Mouse (Mus musculus): Measurements from ENCODE around the gene Stx18. TPM values are rescaled to one million over a fixed set of nuclear protein-coding genes. Genes with fewer than 3 reads are reported as not detected.
A peak's percentile ranks its signal among the peaks of the same experiment; 100 is the strongest.

Gene Stx18
- 6.1 and 9.7 TPM in 2 replicates for polyA plus RNA-seq (2012; rRNA removed)

DNA sequence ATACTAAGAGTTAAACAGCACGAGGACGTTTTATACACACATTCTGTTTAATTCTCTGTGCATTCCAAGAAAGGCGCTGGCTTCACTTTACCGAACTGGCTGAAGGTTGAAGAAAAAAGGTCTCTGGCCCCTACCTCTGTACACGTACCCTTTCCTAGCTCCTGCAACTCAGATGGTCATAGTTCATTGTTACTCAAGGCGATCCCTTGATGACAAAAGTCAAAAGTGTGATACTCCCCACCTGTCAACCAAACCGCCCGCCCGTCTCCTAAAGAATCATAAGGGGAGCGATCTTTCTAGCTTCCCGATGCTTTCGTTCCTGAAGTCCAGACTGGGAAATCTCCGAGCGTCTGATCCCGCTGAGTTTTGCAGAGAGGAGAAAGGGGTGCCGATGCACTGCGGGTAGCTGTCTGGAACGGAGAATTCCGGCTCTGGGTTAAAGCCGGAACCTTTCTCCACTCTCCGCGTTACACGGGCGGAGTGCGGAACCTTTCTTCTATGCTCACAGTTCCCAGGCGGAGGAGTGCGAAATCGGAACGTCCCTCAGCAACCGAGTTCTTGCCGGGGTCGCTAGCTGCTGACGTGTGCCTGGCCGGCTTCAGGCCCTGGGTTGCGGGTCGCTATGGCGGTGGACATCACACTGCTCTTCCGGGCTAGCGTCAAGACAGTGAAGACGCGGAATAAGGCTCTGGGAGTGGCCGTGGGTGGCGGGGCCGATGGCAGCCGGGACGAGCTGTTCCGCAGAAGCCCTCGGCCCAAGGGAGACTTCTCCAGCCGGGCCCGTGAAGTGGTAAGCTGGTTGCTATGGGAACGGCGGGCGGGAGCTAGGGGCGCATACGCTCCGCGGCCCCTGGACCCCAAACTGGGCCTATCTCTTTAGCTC is at the start of gene Stx18:
Stx18 (plus strand) TSS at position 33 of the 883 bp plus-strand sequence.
- Histone ChIP-seq H3K27me3 (ENCODE audit: control insufficient read depth, insufficient read depth, low read length) (no peaks in the 10 kb centered on the region; the same call in 1 of the 2 replicates), H3K27ac (ENCODE audit: insufficient read depth, low read depth, low read length) (no peak within 1 kb of the TSS), H3K4me3 (ENCODE audit: low read depth, low read length) (peak within 1 kb of the TSS; percentile 97), H3K36me3 (ENCODE audit: control insufficient read depth, insufficient read depth, low read length) (no peaks in the 10 kb centered on the region), H3K4me1 (ENCODE audit: control insufficient read depth, insufficient read depth, insufficient read length, low read length) (no peaks in the 10 kb centered on the region; the same call in 1 of the 2 replicates)
- under 1% methylated on average over 57 of the region's 57 CpGs for WGBS
- TF ChIP-seq POLR2A (IDR thresholded peaks at IDR 0.05; ENCODE audit: low read depth, low read length) (peak; percentile 63; the same call in 1 of the 2 replicates), CTCF (IDR thresholded peaks at IDR 0.05; ENCODE audit: extremely low read depth, insufficient read length, insufficient replicate concordance, low read depth, low read length) (no peak)

DNA sequence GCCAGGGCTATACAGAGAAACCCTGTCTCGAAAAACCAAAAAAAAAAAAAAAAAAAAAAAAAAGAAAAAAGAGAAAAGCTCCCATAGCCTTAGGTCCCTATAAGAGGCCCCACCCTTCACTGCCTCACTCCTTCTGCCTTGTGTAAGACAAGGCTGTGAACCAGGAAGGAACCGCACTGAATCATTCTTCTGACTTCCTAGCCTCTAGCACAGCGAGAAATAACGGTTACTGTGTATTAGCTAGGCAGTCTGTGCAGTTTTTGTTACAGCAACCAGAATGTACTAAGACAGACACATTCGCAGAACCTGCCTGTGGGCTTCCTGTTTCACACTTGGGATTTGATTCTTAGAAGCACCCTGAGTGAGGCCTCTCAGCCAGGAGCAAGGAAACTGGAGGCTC is 46.2 kb upstream of the Stx18 start:
- H3K27me3 ChIP-seq (ENCODE audit: control insufficient read depth, insufficient read depth, low read length) = no peaks in the 10 kb centered on the region
- no peaks in the 10 kb centered on the region for H3K36me3 ChIP-seq (ENCODE audit: control insufficient read depth, insufficient read depth, low read length)
- no peak overlapping the region for H3K27ac ChIP-seq (ENCODE audit: insufficient read depth, low read depth, low read length)
- H3K4me3 ChIP-seq (ENCODE audit: low read depth, low read length) = no peak overlapping the region
- no peak for TF ChIP-seq CTCF (IDR thresholded peaks at IDR 0.05; ENCODE audit: extremely low read depth, insufficient read length, insufficient replicate concordance, low read depth, low read length)
- no peak for TF ChIP-seq POLR2A (IDR thresholded peaks at IDR 0.05; ENCODE audit: low read depth, low read length)
- 59% methylated on average over 5 of the region's 5 CpGs for WGBS
- H3K4me1 ChIP-seq (ENCODE audit: control insufficient read depth, insufficient read depth, insufficient read length, low read length) = no peaks in the 10 kb centered on the region

DNA sequence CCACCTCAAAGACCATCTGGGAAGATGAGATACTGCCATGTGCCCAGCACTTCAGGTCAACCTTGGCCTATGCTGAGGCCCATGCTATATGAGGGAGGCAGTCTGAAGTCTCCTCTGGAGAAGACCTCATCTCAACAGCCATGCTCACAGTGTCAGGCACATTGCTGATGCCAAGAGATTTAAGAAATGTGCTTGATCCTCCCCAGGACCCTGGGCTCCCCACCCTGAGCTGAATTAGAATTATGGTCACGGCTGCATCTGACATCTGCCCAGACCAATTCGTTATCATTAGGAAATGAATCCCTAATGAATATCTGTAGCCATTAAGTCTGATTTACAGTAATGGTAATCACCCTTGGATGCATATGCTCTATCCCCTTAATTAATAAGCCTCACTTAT is 39.7 kb upstream of the Stx18 start:
- no peaks in the 10 kb centered on the region for H3K27me3 ChIP-seq (ENCODE audit: control insufficient read depth, insufficient read depth, low read length)
- no peak overlapping the region for H3K4me3 ChIP-seq (ENCODE audit: low read depth, low read length)
- no peak for TF ChIP-seq CTCF (IDR thresholded peaks at IDR 0.05; ENCODE audit: extremely low read depth, insufficient read length, insufficient replicate concordance, low read depth, low read length)
- 71% methylated on average over 2 of the region's 2 CpGs for WGBS
- H3K27ac ChIP-seq (ENCODE audit: insufficient read depth, low read depth, low read length) = no peak overlapping the region
- H3K4me1 ChIP-seq (ENCODE audit: control insufficient read depth, insufficient read depth, insufficient read length, low read length) = no peaks in the 10 kb centered on the region
- H3K36me3 ChIP-seq (ENCODE audit: control insufficient read depth, insufficient read depth, low read length) = no peaks in the 10 kb centered on the region

- H3K27ac ChIP-seq (ENCODE audit: insufficient read depth, low read depth, low read length) = no peak overlapping the region
- TF ChIP-seq POLR2A (IDR thresholded peaks at IDR 0.05; ENCODE audit: low read depth, low read length) = no peak
- no peak for TF ChIP-seq CTCF (IDR thresholded peaks at IDR 0.05; ENCODE audit: extremely low read depth, insufficient read length, insufficient replicate concordance, low read depth, low read length)
- H3K27me3 ChIP-seq (ENCODE audit: control insufficient read depth, insufficient read depth, low read length) = no peaks in the 10 kb centered on the region
- H3K4me3 ChIP-seq (ENCODE audit: low read depth, low read length) = no peak overlapping the region
- WGBS = 56% methylated on average over 4 of the region's 4 CpGs
- no peaks in the 10 kb centered on the region for H3K4me1 ChIP-seq (ENCODE audit: control insufficient read depth, insufficient read depth, insufficient read length, low read length)
- H3K36me3 ChIP-seq (ENCODE audit: control insufficient read depth, insufficient read depth, low read length) = no peaks in the 10 kb centered on the region
Observed at GRCm38 (mm10) chr5:38002573-38002972, 36.0 kb upstream of the Stx18 start.

DNA sequence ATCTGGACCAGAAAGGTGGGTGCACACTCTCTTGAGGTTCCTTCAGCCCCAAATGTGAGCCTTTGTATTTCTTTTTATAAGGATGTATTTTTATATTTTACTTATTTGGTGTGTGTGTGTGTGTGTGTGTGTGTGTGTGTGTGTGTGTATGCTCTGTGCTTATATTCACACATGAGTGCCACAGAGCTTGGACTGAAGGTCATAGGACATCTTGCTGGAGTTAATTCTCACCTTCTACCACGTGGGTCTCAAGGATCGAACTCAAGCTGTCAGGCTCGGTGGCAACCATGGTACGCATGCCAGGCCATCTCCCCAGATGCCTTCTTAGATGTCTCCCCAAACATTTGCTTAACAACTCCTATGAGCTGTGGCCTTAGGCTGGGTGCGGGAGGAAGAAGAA is 33.8 kb upstream of the Stx18 start:
- no peaks in the 10 kb centered on the region for H3K36me3 ChIP-seq (ENCODE audit: control insufficient read depth, insufficient read depth, low read length)
- WGBS = 84% methylated on average over 5 of the region's 5 CpGs
- H3K27me3 ChIP-seq (ENCODE audit: control insufficient read depth, insufficient read depth, low read length) = no peaks in the 10 kb centered on the region
- TF ChIP-seq CTCF (IDR thresholded peaks at IDR 0.05; ENCODE audit: extremely low read depth, insufficient read length, insufficient replicate concordance, low read depth, low read length) = no peak
- TF ChIP-seq POLR2A (IDR thresholded peaks at IDR 0.05; ENCODE audit: low read depth, low read length) = no peak
- H3K27ac ChIP-seq (ENCODE audit: insufficient read depth, low read depth, low read length) = no peak overlapping the region
- H3K4me1 ChIP-seq (ENCODE audit: control insufficient read depth, insufficient read depth, insufficient read length, low read length) = no peaks in the 10 kb centered on the region
- no peak overlapping the region for H3K4me3 ChIP-seq (ENCODE audit: low read depth, low read length)

DNA sequence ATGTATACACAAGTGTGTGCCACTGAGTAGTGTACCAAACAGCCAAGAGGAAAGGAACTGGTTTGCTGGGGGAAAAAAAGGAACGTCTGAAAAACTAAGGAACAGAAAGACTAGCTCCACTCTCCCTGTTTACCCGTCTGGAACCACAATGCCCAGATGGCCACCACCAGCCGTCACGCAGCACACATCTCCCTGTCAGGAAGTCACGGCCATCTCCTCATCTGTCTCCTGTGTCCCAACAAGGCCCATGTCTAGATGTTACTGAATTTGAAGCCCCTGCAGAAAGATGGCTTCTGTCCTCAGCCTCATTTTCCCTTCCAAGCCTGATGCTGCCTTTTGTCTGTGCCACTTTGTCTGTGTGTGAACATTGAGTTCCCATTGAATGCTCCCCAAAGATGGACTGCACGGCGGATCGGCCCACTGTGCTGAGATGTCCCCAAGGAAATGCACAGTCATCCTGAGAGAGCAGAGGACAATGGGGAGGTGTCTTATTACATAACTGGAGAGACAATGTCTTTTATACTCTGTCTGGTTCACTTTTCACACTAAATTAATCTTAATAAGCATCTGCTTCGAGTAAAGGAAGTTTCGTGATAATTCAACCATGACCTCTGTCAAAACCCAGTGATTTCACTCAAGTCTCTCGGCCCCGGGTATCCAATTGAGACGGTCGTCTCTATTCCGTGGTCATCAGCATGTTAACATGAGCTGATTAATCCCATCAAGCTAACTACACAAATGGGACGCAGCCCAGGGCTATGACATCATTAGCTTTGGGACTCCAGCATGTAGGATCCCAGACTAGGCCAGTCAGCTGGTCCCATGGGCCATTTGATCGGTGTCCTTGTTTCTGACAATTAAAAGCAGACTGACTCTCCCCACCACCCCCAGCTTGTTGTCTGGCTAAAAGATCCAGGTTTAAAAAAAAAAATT is 31.9 kb upstream of the Stx18 start:
- Histone ChIP-seq H3K4me3 (ENCODE audit: low read depth, low read length) (no peak overlapping the region), H3K4me1 (ENCODE audit: control insufficient read depth, insufficient read depth, insufficient read length, low read length) (no peaks in the 10 kb centered on the region), H3K27ac (ENCODE audit: insufficient read depth, low read depth, low read length) (no peak overlapping the region), H3K36me3 (ENCODE audit: control insufficient read depth, insufficient read depth, low read length) (no peaks in the 10 kb centered on the region), H3K27me3 (ENCODE audit: control insufficient read depth, insufficient read depth, low read length) (no peaks in the 10 kb centered on the region)
- TF ChIP-seq CTCF (IDR thresholded peaks at IDR 0.05; ENCODE audit: extremely low read depth, insufficient read length, insufficient replicate concordance, low read depth, low read length) = no peak
- TF ChIP-seq POLR2A (IDR thresholded peaks at IDR 0.05; ENCODE audit: low read depth, low read length) = no peak
- WGBS = 84% methylated on average over 17 of the region's 17 CpGs

- Histone ChIP-seq H3K36me3 (ENCODE audit: control insufficient read depth, insufficient read depth, low read length) (no peaks in the 10 kb centered on the region), H3K4me1 (ENCODE audit: control insufficient read depth, insufficient read depth, insufficient read length, low read length) (no peaks in the 10 kb centered on the region), H3K27me3 (ENCODE audit: control insufficient read depth, insufficient read depth, low read length) (no peaks in the 10 kb centered on the region; the same call in 1 of the 2 replicates), H3K4me3 (ENCODE audit: low read depth, low read length) (no peak overlapping the region), H3K27ac (ENCODE audit: insufficient read depth, low read depth, low read length) (no peak overlapping the region)
- no peak for TF ChIP-seq CTCF (IDR thresholded peaks at IDR 0.05; ENCODE audit: extremely low read depth, insufficient read length, insufficient replicate concordance, low read depth, low read length)
- TF ChIP-seq POLR2A (IDR thresholded peaks at IDR 0.05; ENCODE audit: low read depth, low read length) = no peak
- 76% methylated on average over 4 of the region's 4 CpGs for WGBS
Observed at GRCm38 (mm10) chr5:38009071-38009470, 29.5 kb upstream of the Stx18 start.
